Mouse (Mus musculus) stomach, postnatal 0 days (tissue): ENCODE measurements around the gene Olfml3.

Experiments used
- CTCF ChIP-seq: IDR thresholded peaks from 2 replicates; pipeline ENCODE4 v1.5.1; 2016; ENCODE audit warnings: antibody characterized with exemption, low read depth, mild to moderate bottlenecking, moderate library complexity
- EP300 ChIP-seq: optimal IDR thresholded peaks from 2 replicates; pipeline ENCODE3; 2016; ENCODE audit warnings: antibody characterized with exemption

- TF ChIP-seq CTCF (no peak), EP300 (no peak)
Observed at GRCm38 (mm10) chr3:103756920-103757319, 19.1 kb upstream of the Olfml3 start.
